Mouse (Mus musculus) common myeloid progenitor, adult 5-6 weeks (primary cell): ENCODE measurements around the gene Plgrkt. TPM values are rescaled to one million over a fixed set of nuclear protein-coding genes. Genes with fewer than 3 reads are reported as not detected.
A peak's percentile ranks its signal among the peaks of the same experiment; 100 is the strongest.

Experiments
- ATAC-seq: replicated peaks from 2 replicates; pipeline ENCODE4 v1.8.0; 2016; ENCODE audit warnings: low read depth, mild to moderate bottlenecking, moderate TSS enrichment, inconsistent platforms; ENCODE audit not compliant: poor library complexity, severe bottlenecking
- total RNA-seq: library from RNA; stranded (forward); fragments of 200-1000, 187-1606 nt; gene quantifications from 2 replicates; pipeline ENCODE4 v1.2.3, GENCODE M21; 2017

The Plgrkt gene
- total RNA-seq, 1 experiment from 2014 or later: 89.5 TPM

DNA sequence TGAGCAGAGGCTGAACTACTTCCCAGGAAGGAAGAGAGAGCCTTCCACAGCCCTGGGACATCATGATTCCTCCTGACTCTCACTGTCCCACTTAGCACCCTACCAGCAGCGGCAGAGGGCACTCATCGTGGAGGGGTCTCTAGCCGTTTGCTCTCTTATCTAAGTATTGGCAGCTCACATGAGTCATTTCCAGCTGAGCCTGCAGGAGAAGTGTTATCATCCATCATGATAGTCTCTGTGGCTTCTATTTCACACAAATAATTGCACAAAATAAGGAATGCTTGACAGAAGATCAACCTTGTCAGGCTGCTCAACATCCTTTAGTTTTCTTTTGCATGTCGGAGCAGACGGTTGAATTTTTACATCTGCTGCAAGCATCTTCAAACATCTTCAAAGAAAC lies 6.9 kb downstream of the Plgrkt start:
- no peak for ATAC-seq

DNA sequence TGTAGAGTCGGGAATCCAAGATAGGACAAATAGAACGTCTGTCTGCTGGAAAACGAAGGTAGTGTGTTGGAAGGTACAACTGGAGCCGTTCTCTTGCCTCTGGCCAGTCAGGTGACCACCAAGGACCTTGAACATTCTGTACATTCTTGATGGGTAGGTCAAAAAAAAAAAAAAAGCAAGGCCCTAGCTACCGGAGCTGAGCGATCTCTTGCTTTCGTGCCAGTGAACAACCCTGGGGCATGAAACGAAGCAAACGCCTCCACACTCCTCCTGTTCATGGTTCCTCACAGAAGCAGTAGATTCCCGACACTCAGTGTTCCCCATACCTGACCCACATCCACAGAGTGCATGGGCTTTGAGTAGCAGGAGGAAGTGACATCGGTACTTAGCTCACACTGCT lies 10.9 kb downstream of the Plgrkt start:
- ATAC-seq: no peak

- peak; percentile 94 for ATAC-seq
These were observed 12.0 kb downstream of the Plgrkt start for GRCm38 (mm10) chr19:29354895-29355877.

DNA sequence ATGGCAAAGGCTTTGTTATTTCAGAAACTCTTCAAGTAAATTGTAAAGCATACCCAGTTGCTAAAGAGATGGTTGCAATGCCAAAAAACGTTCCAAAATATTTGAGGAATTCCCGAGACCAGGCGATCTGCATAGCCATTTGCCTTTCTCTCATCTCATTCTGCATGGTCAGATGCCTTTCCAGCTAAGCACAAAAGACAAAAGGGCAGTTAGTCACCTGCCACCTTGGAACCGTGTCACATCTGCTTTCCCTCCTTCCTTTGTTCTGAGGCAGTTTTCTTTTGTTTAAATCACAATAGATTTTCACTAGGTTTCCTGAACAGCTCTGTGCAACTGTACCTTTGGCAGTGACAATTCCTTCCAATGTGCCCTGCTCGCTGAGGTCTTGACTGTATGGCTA lies 16.2 kb downstream of the Plgrkt start:
- ATAC-seq: no peak

DNA sequence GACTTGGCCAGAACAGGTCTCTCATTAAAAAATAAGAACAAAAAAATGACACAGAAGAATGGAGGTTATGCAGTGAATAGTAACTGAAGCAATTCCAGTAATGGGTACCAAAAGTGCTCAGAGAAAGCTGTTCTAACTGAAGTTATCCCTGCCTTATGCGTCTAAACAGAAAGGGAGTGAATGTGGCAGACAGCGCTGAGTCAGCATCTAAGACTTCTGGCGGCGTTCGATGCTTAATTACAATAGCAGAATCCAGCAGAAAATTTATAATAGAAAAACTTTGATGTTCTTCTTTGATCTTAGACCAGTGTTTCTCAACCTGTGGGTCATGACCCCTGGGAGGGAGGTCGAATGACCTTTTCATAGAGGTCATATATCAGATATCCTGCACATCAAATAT lies 21.6 kb downstream of the Plgrkt start:
- no peak for ATAC-seq

- ATAC-seq: no peak
These were observed 22.3 kb downstream of the Plgrkt start for GRCm38 (mm10) chr19:29344868-29345267.

DNA sequence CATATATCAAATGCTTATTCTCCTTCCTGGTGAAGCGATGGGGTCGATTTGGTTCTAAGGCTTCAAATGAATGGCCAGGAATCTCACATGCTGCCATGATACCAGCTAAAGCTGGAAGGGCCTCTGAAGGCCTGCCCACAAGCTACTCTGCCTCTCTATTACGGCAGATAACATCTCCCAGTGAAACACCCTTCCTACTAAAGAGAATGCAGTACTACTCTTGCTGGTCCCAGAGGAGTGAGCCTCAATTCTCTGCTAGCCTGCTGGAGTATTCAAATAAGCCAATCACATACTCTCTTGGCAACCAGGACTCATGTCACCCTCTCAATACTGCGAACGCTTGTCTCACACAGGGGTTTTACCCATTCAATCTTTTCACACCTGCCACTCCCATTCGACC lies 24.9 kb downstream of the Plgrkt start:
- ATAC-seq: no peak

GRCm38 (mm10) chr19:29341029-29341428 lies 26.2 kb downstream of the Plgrkt start:
- ATAC-seq: no peak

DNA sequence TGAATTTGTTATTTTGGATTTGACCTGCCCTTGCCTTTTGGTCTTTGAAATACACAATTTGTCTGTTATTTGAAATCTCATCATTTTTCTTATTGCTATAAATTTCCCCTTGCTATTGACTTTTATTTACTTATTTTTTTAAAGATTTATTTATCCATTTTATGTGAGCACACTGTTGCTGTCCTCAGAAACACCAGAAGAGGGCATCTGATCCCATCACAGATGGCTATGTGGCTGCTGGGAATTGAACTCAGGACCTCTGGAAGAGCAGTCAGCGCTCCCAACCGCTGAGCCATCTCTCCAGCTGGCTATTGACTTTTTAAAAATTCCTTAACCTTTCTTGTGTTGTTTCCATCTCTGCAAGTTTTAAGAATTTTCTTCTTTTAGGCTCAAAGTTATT lies 30.6 kb downstream of the Plgrkt start:
- no peak for ATAC-seq

DNA sequence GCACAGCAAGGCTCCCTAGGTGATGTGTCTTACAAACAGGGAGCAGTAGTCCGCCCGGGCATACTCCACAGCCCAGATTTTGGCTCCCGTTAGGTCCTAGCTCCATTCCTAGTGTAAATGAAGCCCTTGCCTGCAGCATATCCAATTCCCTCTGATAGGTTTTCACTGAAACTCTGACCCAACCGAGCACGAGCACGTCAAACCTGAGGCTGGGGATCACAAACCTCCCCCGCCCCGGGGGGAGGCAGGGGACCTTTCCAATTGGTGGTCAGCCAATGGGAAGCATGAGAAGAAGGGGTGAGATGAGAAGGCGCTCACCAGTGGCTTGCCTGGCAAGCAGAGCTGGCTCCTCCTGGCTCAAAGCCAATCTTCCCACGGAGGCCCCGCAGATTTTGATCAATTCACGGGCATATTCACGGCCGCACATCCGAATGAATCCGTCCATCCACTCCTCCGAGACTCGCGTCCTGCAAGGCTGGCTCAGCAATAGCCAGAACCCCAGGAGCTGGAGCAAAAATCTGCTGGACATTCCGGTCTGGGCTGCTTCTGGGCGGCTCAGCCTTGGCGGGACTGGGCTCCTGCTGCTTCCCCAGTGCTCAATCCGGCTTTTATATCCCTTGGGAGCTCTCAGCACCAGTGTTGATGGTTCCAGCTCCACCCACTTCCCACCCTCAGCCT lies 33.0 kb downstream of the Plgrkt start, which contains the start of gene Rln1:
Rln1 (minus strand) TSS at position 603 of the 678 bp plus-strand sequence.
- no peak for ATAC-seq

- ATAC-seq: no peak
These were observed 40.2 kb downstream of the Plgrkt start for GRCm38 (mm10) chr19:29326822-29327552.

- no peak for ATAC-seq
These were observed 40.8 kb downstream of the Plgrkt start for GRCm38 (mm10) chr19:29326396-29326795.

DNA sequence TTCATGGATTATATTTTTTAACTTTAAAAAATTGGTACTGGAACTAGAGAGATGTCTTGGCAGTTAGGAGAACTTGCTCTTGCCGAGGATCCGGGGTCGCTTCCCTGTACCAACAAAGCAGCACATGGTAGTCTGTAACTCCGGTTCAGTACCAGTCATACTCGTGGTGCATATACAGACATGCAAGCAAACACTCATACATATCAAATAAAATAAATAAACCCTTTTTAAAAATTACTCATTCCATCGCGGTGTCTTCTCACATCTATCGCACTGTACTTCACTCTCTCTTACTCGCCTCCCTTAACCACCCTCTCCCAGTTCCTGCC lies 41.4 kb downstream of the Plgrkt start:
- no peak for ATAC-seq

- ATAC-seq: peak; percentile 75
These were observed 41.9 kb downstream of the Plgrkt start, which contains the start of gene Insl6 for GRCm38 (mm10) chr19:29325053-29325851. Gene Insl6 (minus strand): TSS chr19:29325356.

DNA sequence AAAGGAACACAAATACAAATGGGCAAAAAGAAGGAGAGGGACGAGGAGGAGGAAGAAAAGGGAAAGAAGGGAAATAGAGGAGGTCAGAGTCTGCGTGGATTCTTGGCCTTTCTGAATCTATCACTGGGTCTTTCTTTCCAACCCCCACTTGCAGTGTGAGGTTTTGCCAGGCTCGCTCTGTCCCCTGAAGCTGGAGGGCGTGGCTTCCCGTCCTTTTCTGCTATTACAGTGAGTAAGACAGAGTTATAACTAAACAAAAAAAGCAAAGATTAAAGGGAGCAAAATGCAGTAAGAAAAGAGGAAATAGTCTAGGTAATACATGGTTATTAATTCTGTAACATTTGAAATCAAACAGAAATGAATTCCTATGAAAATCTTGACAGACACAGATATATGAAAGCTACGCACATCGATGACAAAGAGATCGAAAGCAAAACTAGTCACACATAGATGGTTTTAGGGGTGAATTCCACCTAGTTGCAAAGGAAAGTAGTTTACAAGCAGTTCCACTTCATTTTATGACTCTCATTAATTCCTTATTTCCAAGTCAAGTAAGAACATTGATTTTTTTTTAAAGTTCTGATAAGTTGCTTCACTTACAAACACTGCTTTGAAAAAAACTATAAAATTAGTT lies 43.7 kb downstream of the Plgrkt start:
- peak; percentile 56 for ATAC-seq

DNA sequence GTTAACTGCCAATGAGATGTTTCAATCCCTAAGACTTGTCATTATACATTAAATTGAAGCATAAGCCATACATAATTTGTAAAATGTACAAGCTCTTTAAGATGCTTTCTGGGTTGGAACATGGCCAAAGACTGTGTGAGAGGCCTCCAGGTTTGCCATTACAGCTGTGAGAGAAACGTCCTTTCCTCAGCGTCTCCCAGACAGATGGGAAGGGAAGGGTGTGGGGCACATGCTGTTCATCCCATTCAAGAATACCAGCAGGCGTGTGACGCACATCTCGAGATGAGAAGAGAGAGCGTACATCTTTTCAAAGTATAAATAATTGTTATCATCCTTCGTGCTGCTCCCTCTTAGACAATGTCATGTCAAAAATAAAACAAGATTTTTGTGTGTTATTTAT lies 54.5 kb downstream of the Plgrkt start:
- ATAC-seq: no peak

GRCm38 (mm10) chr19:29311791-29312190 lies 55.4 kb downstream of the Plgrkt start:
- no peak for ATAC-seq

GRCm38 (mm10) chr19:29308832-29309231 lies 58.4 kb downstream of the Plgrkt start:
- ATAC-seq: no peak

GRCm38 (mm10) chr19:29302119-29302518 lies 65.1 kb downstream of the Plgrkt start:
- ATAC-seq: no peak
